Mouse (Mus musculus) limb, embryonic 11.5 days (tissue): ENCODE results near the gene Ide. TPM values are rescaled to one million over a fixed set of nuclear protein-coding genes. Genes with fewer than 3 reads are reported as not detected.

Source experiments
- ATAC-seq: fragments of 200-750 bp; cut with Nextera tagmentation; 2 replicates; pipeline ENCODE4 v1.8.0; 2017; ENCODE audit warnings: low read depth; ENCODE audit not compliant: insufficient number of reproducible peaks, low FRiP score, low TSS enrichment
- DNase-seq: peaks from one replicate; pipeline ENCODE4 v3.0.0-alpha.2; 2015; ENCODE audit warnings: low spot score
- H3K27ac ChIP-seq: fragments of 300-500 bp; sonication (generic); replicated peaks from 2 replicates; pipeline ENCODE4 v1.5.1; 2014; ENCODE audit warnings: low read depth, mild to moderate bottlenecking, low read length
- H3K27me3 ChIP-seq: fragments of 300-500 bp; sonication (generic); 2 replicates; pipeline ENCODE4 v1.6.1; 2014; ENCODE audit warnings: mild to moderate bottlenecking, low read length, mixed read lengths; ENCODE audit not compliant: control insufficient read depth, insufficient read depth
- H3K36me3 ChIP-seq: fragments of 300-500 bp; sonication (generic); 2 replicates; pipeline ENCODE4 v1.6.1; 2014; ENCODE audit warnings: mild to moderate bottlenecking, low read length, moderate library complexity, mixed read lengths; ENCODE audit not compliant: control insufficient read depth, insufficient read depth
- H3K4me1 ChIP-seq: fragments of 300-500 bp; sonication (generic); 2 replicates; pipeline ENCODE4 v1.6.1; 2014; ENCODE audit warnings: low read length, mixed read lengths; ENCODE audit not compliant: control insufficient read depth, insufficient read depth
- H3K4me2 ChIP-seq: fragments of 300-500 bp; sonication (generic); 2 replicates; pipeline ENCODE4 v1.6.1; 2014; ENCODE audit warnings: low read depth, mild to moderate bottlenecking, moderate library complexity; ENCODE audit not compliant: severe bottlenecking
- H3K4me3 ChIP-seq: fragments of 300-500 bp; sonication (generic); 2 replicates; pipeline ENCODE4 v1.5.1; 2014; ENCODE audit warnings: low read depth, low read length
- H3K9ac ChIP-seq: fragments of 300-500 bp; sonication (generic); 2 replicates; pipeline ENCODE4 v1.6.1; 2014; ENCODE audit warnings: mild to moderate bottlenecking, low read length
- H3K9me3 ChIP-seq: fragments of 300-500 bp; sonication (generic); 2 replicates; pipeline ENCODE4 v1.6.1; 2016; ENCODE audit warnings: low read length; ENCODE audit not compliant: control insufficient read depth
- WGBS: fragments of 180-500 bp; shearing (Covaris S2); extraction: QIAGEN DNeasy Blood & Tissue Kit; methylation state at CpG from one replicate; pipeline ENCODE4 v1.1.7; 2014; 5-methylcytosine and 5-hydroxymethylcytosine counted together
- polyA plus RNA-seq: library from polyadenylated mRNA; unstranded; fragments of >200 nt; fragmentation: Nextera tagmentation; extraction: Ambion mirVana; gene quantifications from 2 replicates; pipeline ENCODE4 v1.2.1, GENCODE M21; 2014

The Ide gene
- polyA plus RNA-seq, 1 experiment from 2014 or later = 40.5 TPM

- DNase-seq (no peak), ATAC-seq (no peak)
- Histone ChIP-seq H3K9ac (no peak overlapping the region), H3K4me1 (no peaks in the 10 kb centered on the region), H3K27ac (no peak overlapping the region), H3K4me3 (no peak overlapping the region), H3K36me3 (peaks cover 5% of the 10 kb centered on the region; the same call in 1 of the 2 replicates), H3K27me3 (no peaks in the 10 kb centered on the region), H3K9me3 (no peaks in the 10 kb centered on the region), H3K4me2 (no peak overlapping the region)
- WGBS = 75% methylated on average over 1 of the region's 1 CpGs
These were observed 58.5 kb downstream of the Ide start for GRCm38 (mm10) chr19:37279194-37279593.

GRCm38 (mm10) chr19:37275555-37275954, 62.1 kb downstream of the Ide start:
- ATAC-seq = no peak
- no peak overlapping the region for H3K27ac ChIP-seq
- H3K4me2 ChIP-seq = no peak overlapping the region
- 95% methylated on average over 9 of the region's 9 CpGs for WGBS
- H3K9me3 ChIP-seq = no peaks in the 10 kb centered on the region
- no peak overlapping the region for H3K9ac ChIP-seq
- H3K4me1 ChIP-seq = no peaks in the 10 kb centered on the region
- no peaks in the 10 kb centered on the region for H3K27me3 ChIP-seq
- DNase-seq = no peak
- peaks cover 2% of the 10 kb centered on the region; the same call in 1 of the 2 replicates for H3K36me3 ChIP-seq
- no peak overlapping the region for H3K4me3 ChIP-seq

DNA sequence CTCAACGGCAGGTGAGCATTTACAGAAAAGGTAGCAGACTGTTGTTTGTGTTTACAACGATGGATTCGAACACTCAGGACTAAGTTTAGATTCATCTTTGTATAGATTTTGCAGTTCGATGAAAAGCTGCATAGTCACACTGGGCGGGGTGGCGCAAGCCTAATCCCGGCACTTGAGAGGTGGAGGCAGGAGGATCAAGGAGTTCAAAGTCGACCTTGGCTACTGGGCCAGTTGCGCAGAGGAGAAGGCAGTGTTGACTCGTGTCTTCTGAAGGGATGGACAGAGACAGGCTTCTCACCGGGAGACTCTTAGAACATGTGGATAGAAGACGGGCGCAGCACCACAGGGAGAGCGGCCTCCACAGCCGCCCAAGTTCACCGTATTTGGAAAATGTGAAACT, 68.5 kb downstream of the Ide start:
- 94% methylated on average over 16 of the region's 16 CpGs for WGBS
- Histone ChIP-seq H3K9ac (no peak overlapping the region), H3K36me3 (no peaks in the 10 kb centered on the region), H3K4me3 (no peak overlapping the region), H3K27ac (no peak overlapping the region), H3K9me3 (no peaks in the 10 kb centered on the region), H3K4me1 (no peaks in the 10 kb centered on the region), H3K4me2 (no peak overlapping the region), H3K27me3 (no peaks in the 10 kb centered on the region)
- ATAC-seq = no peak
- no peak for DNase-seq

GRCm38 (mm10) chr19:37265333-37266103, 72.1 kb downstream of the Ide start:
- H3K36me3 ChIP-seq = no peaks in the 10 kb centered on the region
- no peak overlapping the region for H3K9ac ChIP-seq
- ATAC-seq (peak; percentile 67; the same call in 1 of the 2 replicates), DNase-seq (peak; percentile 85)
- no peaks in the 10 kb centered on the region for H3K4me1 ChIP-seq
- H3K4me2 ChIP-seq = no peak overlapping the region
- no peaks in the 10 kb centered on the region for H3K9me3 ChIP-seq
- H3K27me3 ChIP-seq = no peaks in the 10 kb centered on the region
- WGBS = 35% methylated on average over 10 of the region's 10 CpGs
- H3K4me3 ChIP-seq = no peak overlapping the region
- H3K27ac ChIP-seq = no peak overlapping the region

DNA sequence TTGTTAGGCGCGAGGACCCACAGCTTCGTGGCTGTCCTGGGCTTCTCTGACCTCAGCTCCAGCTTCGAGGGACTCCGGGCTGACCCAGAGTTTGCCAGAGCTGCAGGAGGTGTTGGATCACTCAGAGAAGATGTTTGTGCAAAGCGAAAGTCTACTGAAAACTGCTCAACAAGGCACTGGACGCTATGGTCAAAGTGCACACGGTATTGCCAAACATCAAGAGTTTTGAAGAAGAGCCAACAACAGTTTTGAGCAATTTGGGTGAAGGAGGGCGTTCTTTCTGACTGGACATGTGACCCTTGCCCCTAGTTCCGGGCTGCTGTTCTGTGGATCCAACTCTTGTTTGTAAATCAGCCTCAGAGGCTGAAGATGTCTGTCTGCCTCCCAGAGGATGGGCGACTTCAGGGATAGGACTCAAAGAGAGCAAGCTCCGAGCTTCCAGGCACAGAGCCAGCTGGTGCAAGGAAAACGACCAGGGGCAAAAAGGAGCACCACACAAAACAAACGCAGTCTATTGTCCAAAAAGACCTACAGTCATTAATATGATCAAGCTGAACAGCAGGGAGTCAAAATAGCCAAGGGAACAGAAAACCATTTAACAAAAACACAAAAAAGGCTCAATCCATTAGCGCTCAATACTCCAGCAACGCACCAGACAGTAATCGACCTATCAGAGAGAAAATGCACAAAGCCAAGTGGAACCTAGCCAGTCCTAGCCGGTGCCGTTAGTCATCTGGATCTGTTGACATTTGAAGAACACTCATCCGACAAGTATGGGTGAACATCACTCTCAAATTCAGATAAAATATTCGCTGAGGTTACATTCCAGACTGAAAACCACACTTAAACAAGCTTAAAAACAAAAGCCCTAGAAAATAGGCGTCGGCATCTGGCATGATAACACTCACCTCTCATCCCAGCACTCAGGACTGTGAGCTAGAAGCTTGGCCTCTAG, 73.4 kb downstream of the Ide start:
- no peak overlapping the region for H3K27ac ChIP-seq
- H3K9ac ChIP-seq = no peak overlapping the region
- 82% methylated on average over 23 of the region's 23 CpGs for WGBS
- no peak overlapping the region for H3K4me3 ChIP-seq
- H3K9me3 ChIP-seq = no peaks in the 10 kb centered on the region
- DNase-seq (no peak), ATAC-seq (no peak)
- H3K27me3 ChIP-seq = no peaks in the 10 kb centered on the region
- no peak overlapping the region for H3K4me2 ChIP-seq
- no peaks in the 10 kb centered on the region for H3K4me1 ChIP-seq
- no peaks in the 10 kb centered on the region for H3K36me3 ChIP-seq

DNA sequence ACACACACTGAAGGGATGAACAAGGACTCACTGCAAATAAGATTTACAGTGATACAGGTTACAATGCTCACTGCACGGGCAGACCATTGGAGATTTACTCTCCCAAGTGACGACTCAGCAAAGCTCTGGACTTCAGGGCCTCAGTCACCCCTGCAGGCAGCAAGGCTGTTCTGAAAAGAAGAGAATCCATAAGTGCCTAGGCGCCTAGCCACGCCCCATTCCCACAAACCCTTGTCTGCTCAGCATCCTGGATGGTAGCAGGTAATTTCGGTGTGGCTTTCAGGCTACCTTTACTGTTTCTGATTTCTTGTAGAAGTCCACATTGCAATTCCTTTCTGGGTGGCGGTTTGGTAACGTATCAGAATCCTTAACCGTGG, 74.1 kb downstream of the Ide start:
- Histone ChIP-seq H3K9me3 (no peaks in the 10 kb centered on the region), H3K4me3 (no peak overlapping the region), H3K4me2 (no peak overlapping the region), H3K27ac (no peak overlapping the region), H3K9ac (no peak overlapping the region), H3K36me3 (no peaks in the 10 kb centered on the region), H3K27me3 (no peaks in the 10 kb centered on the region), H3K4me1 (no peaks in the 10 kb centered on the region)
- DNase-seq = no peak
- no peak for ATAC-seq
- WGBS = 71% methylated on average over 8 of the region's 8 CpGs

- H3K9me3 ChIP-seq = no peaks in the 10 kb centered on the region
- no peak overlapping the region for H3K4me3 ChIP-seq
- no peaks in the 10 kb centered on the region for H3K4me1 ChIP-seq
- H3K9ac ChIP-seq = no peak overlapping the region
- WGBS = 63% methylated on average over 4 of the region's 4 CpGs
- H3K27ac ChIP-seq = no peak overlapping the region
- H3K4me2 ChIP-seq = no peak overlapping the region
- ATAC-seq = no peak
- H3K27me3 ChIP-seq = no peaks in the 10 kb centered on the region
- no peak for DNase-seq
- no peaks in the 10 kb centered on the region for H3K36me3 ChIP-seq
These were observed 75.3 kb downstream of the Ide start for GRCm38 (mm10) chr19:37262389-37262788.

DNA sequence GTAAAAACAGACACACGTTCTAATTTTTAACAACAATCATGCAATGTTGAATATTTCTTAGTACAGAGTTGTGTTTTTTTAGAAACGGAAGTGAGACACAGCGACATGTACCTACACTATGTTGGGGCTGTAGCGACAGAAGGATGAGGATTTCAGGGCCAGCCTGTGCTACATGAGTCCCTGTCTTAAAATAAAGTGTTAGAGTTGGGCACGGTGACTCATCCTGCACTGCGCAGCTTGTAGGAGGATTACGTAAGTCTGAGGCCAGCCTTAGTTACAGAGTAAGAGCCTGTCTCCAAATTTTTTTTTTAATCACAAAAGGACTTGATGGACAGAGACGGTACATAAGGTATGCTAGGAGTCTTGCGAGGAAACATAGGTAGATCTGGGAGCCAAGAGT, 82.3 kb downstream of the Ide start:
- H3K9me3 ChIP-seq = no peaks in the 10 kb centered on the region
- H3K27me3 ChIP-seq = no peaks in the 10 kb centered on the region
- WGBS = 89% methylated on average over 9 of the region's 9 CpGs

More for the DNA sequence above, 82.3 kb downstream of the Ide start:
- no peak overlapping the region for H3K4me2 ChIP-seq
- DNase-seq (no peak), ATAC-seq (no peak)
- H3K9ac ChIP-seq = no peak overlapping the region
- H3K36me3 ChIP-seq = no peaks in the 10 kb centered on the region
- H3K4me3 ChIP-seq = no peak overlapping the region
- no peaks in the 10 kb centered on the region for H3K4me1 ChIP-seq
- no peak overlapping the region for H3K27ac ChIP-seq
